Mouse (Mus musculus) skeletal muscle tissue, adult 2 months (tissue): Measurements from ENCODE around the gene Abhd8.
"Not testable (repeated sequence)": the region's sequence is repeated elsewhere in the genome, so short reads cannot be mapped to it uniquely, and the experiment has no call there.

Experiments
- DNase-seq: peaks from one replicate; pipeline ENCODE4 v3.0.0-alpha.2; 2012; ENCODE audit warnings: low read depth, low spot score

Gene Abhd8

DNA sequence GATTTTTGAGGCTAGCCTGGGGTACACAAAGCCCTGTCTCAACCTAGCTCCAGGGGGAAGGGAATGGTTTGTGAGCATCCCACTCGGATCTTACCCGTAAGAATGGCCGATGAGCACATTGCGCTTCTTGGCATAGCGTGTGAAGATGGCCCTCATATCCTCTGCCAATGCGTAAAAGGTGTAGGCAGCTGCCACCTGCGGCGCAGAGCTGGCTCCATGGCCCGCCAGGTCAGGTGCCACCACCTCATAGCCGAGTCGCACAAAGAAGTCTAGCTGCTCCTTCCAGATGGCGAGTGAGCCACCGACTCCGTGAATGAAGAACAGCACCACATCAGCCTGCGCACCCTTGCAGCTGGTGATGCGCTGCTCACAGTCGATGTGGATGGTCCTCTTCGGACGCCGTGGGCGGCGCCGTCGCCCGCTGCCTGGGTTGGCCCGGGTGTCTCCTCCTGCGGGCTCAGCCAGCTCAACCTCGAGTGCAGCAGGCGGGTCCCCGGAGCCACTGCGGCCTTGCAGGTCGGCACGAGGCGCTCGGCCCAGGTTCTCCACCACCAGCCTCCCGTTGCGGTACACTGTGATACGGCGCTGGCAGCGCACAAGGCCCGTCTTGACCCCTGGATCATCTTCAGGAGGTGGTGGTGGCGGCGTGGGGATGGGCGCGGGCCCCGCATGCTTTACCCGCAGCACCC is 2.2 kb downstream of the Abhd8 start:
- DNase-seq, result no peak

DNA sequence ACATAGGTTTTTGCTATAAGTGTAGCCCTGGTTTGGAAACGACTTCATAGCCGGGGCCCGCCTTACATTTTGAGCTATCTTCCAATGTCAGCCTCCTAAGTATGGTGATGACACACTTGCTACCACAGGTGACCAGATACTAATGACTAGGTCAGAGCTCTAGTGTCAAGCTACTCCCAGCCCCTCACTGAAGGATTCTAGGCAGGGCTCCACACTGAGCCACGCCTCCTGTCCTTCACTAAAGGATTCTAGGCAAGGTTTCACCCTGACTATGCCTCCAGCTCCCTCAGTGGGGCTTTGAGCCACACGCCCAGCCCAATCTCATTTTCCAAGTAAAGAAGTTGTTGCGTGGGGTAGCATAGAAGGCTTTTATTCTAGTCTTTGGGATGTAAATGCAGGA is 2.7 kb downstream of the Abhd8 start:
- DNase-seq, result no peak

DNA sequence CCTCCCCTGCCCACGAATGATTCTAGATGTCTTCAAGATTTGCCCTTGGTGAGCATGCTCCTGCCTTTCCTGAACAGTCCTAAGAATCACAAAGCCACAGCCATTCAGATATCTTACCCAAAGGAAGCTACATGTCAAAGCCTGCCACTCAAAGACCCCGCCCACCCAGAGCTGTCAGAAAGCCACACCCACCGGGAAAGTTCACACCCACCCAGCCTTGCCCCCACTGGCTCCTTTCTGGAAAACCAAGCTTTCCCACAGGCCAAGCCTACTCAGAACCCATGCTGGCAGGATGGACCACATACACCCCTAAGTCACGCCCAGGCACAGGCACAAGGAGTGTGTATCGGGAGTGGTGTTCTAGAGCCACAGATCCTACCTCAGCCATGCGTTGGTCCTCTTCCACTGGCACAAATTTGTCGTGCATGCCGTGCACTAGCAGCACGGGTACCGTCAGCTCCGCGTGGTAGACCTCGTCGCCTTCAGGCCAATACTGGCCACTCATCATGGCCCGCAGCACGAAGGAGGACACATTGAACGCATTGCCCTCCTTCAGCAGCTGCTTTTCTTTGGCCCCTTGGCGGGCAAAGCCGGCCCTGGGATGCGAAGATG is 5.7 kb downstream of the Abhd8 start:
- no peak for DNase-seq

DNA sequence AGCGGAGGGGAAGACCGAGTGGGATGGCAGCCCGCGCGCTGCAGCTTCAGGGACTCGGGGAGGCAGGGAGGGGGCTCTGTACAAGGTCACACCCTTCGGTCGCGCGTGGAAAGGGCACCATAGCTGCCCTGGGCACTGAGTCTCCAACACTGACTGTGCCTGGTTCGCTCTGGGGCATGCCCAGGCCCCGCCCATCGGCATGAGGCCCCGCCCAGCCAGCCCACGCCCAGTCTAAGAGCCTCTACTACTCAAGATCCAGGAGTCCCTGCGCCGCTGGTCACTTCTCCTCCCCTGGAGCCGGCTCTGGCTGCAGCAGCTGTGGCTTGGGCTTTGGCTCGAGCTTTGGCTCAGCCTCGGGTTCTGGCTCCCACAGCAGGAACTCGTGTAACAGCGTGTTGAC is 6.5 kb downstream of the Abhd8 start:
- no peak for DNase-seq

DNA sequence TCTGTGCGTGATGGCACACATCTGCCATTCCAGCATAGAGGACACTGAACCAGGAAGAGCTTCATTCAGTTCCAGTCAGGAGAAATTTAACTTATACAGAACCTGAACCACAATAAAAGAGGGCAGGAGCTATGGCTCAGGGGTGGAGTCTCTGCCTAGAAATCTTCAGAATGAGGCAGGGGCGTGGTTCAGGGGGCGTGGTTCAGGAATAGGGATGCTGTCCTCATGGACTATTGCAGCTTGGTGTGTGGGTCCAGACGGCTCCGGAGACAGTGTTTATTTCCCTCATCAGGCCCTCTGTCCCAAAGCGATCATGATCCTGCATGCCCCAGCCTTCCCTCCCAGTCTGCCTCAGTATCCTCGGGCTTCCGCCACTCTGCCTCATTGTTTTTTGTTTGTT is 8.8 kb downstream of the Abhd8 start:
- DNase-seq, result no peak

DNA sequence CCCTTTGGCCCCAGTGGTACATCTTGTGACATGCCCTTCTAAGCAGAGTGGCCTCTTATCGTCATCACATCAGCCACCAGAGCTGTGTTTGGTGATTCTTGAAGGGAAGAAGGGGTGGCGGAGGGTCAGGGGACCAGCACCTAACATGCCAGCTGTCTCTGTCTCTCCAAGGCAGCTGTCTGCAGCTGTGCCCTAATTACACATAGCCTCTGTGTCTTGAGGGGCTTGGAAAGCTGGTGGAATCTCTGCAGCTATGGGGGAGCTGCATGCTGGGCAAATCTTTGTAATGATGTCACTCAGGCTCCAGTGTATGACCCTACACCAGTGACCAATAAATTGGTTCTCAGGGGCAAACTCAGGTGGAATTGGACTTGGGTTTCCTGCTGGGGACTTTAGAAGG is 10.8 kb downstream of the Abhd8 start:
- no peak for DNase-seq

DNA sequence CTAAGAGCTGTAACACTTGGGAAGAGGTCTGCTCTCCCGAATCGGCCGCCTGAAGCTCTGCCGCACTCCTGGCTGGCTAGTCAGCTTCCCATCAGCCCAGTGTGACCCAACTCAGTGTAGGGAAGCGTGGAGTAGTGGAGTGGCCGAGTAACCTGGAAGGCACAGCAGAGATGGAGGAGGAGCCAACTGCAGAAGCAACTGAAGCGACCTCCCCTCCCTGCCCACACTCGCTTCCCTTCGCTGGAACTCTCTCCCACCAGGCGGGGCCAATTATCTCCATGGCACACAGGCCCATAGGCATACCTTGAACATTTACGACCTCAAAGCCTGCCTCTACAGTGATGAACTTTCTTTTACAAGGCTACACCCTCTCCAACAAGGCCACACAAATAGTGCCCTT is 11.7 kb downstream of the Abhd8 start:
- DNase-seq, result no peak

DNA sequence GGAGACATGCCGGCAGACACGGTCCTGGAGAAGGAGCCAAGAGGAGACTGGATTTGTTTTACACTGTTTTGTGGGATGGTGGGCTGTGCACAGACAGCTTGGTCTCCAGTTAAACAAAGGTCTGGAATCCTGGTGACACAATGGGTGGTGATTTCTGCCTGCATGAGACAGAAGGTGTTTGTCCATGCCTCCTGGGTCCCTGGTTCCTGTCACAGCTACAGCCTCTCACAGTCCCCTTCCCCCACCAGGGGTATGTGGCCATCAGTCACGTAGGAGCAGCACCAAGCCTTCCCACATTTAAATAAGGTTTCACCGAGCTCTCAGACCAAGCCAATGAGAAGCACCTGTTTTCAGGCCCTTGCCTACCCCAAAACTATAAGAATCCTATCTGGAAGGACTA is 12.1 kb downstream of the Abhd8 start:
- DNase-seq, result no peak

DNA sequence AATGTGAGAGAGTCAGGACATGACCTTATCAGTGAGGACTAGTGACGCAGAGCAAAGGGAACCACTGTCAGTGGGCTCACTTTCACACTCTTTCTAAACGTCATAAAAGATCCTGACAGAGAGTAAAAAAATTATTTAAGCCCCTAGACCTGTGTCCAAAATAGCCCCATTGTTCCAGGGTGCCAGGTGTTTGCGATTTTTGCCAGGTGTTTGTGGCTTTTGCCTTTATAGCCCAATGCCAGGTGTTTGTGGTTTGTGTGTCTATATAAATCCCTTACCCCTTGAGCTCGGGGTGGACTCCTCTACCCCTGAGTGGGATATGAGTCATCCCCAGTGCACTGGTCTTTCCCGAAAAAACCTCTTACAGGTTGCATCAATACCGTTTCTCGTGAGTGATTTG is 18.4 kb downstream of the Abhd8 start:
- DNase-seq, result no peak

DNA sequence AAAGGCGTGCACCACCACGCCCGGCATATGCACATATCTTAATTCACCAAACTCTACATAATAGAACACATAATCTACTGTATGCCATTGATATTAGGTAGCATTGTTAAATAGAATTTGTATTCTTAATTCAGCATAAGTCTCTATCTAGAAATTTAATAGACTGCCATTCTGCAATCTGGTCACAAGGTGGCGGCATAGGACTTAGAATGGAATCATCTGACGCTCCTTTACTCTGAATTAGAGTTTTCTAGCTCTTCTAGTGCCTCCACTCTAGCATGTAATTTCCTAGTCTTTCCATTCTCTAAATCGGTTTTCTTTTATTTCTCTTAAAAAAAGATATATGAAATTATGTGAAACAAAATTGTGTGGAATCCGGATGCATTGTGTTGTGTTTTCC is 22.1 kb downstream of the Abhd8 start:
- peak; percentile 38 for DNase-seq

DNA sequence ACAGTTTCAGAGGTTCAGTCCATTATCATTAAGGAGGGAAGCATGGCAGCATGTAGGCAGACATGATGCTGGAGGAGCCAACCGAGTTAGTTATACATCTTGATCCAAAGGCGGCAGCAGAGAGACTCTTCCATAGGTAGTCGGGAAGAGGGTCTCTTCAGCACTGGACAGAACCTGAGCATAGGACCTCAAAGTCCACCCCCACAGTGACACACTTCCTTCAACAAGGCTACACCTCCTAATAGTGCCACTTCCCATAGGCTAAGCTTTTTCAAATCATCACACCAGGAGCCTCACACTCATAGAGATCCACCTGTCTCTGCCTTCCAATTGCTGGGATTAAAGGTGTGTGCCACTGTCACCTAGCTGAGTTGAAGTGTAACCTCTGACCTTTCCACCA is 26.4 kb downstream of the Abhd8 start:
- DNase-seq, result no peak

DNA sequence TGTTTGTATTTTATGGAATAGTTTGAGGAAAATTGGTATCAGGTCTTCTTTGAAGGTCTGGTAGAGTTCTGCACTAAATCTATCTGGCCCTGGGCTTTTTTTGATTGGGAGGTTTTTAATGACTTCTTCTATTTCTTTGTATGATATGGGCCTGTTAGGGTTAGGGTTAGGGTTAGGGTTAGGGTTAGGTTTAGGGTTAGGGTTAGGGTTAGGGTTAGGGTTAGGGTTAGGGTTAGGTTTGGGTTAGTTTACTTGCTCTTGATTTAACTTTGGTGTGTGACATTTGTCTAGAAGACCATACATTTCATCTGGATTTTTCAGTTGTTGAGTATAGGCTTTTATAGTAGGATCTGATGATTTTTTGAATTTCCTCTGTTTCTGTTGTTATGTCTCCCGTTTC is 30.5 kb downstream of the Abhd8 start:
- not testable (repeated sequence) for DNase-seq

DNA sequence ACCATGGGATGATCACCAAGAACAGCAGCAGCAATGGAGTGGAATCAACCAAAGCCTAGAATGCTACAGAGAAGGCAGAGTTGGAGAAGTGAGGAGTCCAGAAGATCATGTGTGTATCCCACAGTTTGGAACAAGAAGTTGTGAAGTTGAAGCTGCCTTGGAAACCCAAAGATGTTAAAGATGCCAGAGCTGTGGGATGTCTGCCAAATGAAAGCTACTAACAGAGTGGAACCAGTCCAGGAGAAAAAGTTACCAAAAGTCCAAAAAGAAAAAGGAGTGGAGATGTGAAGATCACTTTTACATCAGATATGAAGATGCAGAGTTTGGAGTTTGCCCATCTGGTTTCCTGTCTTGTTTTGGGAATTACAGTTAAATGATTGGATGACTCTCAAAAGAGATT is 41.3 kb downstream of the Abhd8 start:
- no peak for DNase-seq

DNA sequence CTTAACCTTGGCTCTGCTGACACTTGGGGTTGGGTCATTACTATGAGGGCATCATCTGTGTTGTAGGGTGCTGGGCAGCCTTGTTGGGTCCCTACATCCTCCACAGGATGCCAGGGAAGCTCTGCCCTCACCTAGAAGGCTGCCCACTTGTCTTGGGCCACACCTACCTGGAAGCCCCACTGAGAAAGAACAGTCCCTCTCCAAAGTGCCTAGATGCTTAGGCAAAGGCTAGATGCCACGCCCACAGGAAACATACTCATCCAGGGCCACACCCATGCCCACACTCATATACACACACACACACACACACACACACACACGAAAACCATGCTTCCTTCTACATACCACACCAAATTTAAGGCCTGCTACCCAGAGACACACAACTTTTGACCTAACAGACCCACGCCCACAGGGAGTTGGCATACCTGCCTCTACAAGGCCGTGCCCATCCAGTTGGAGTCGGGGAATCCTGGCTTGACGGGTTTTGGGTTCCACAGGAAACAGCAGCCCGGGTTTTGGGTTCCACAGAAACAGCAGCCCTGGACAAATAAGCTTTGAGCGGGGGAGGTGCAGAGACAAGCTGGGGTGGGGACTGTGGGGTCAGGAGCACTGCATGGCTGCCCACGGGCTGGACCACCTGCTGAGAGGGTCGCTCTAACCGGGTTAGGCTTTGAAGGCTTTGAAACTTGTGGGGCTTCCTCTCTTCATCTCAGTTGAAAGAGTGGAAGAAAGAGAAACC is 51.8 kb downstream of the Abhd8 start:
- DNase-seq, result no peak

DNA sequence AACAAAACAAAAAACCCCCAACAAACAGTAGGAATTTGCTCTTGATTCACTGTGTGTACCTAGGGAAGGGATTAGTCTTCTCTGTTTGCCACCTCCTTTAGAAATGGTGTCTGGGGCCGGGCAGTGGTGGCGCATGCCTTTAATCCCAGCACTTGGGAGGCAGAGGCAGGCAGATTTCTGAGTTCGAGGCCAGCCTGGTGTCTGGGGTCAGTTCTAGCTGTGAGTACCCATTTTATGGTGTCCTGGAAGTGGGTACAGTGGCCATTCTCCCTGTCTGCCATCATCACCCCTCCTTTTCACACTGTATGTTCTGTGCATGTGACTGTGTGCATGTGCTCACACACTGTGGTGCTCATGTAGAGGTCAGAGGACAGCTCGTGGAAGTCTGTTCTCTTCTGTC is 55.2 kb downstream of the Abhd8 start:
- DNase-seq, result no peak

DNA sequence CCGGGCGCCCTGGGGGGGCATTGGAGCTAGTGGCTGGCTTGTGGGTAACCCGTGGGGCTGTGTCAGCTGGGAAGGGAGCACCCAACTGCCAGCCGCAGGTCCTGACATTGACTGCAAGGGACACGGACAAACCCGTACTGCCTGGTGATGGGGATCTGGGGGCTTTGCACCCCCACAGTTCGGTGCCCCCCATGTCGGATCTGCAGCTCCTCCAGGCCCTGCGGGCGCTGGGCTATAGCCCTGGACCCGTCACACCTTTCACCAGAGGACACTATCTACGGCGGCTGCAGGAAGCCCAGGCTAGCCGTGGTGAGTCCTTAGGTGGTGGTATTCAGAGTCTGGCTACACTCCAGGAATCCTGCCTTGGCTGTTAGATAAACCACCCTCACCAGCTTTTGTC is 56.0 kb downstream of the Abhd8 start:
- no peak for DNase-seq
